Mouse (Mus musculus) embryonic facial prominence, embryonic 11.5 days (tissue): ENCODE measurements around the gene Mtor. TPM values are rescaled to one million over a fixed set of nuclear protein-coding genes. Genes with fewer than 3 reads are reported as not detected.

ENCODE experiments used
- ATAC-seq: fragments of 200-750 bp; cut with Nextera tagmentation; replicated peaks from 2 replicates; pipeline ENCODE4 v1.8.0; 2017; ENCODE audit warnings: low read depth; ENCODE audit not compliant: insufficient number of reproducible peaks, low FRiP score, low TSS enrichment
- DNase-seq: peaks from one replicate; pipeline ENCODE4 v3.0.0-alpha.2; 2015; ENCODE audit warnings: low spot score
- H3K27ac ChIP-seq: fragments of 300-500 bp; sonication (generic); replicated peaks from 2 replicates; pipeline ENCODE4 v1.5.1; 2014; ENCODE audit warnings: mild to moderate bottlenecking, low read depth, low read length, control low read depth
- H3K27me3 ChIP-seq: fragments of 300-500 bp; sonication (generic); 2 replicates; pipeline ENCODE4 v1.6.1; 2014; ENCODE audit warnings: mild to moderate bottlenecking, low read length, moderate library complexity, mixed read lengths; ENCODE audit not compliant: control insufficient read depth, insufficient read depth
- H3K36me3 ChIP-seq: fragments of 300-500 bp; sonication (generic); replicated peaks from 2 replicates; pipeline ENCODE4 v1.6.1; 2014; ENCODE audit warnings: low read depth, mild to moderate bottlenecking, low read length, moderate library complexity, mixed read lengths; ENCODE audit not compliant: control insufficient read depth, insufficient read depth
- H3K4me1 ChIP-seq: fragments of 300-500 bp; sonication (generic); 2 replicates; pipeline ENCODE4 v1.6.1; 2014; ENCODE audit warnings: low read length, mixed read lengths; ENCODE audit not compliant: control insufficient read depth, insufficient read depth
- H3K4me2 ChIP-seq: fragments of 300-500 bp; sonication (generic); 2 replicates; pipeline ENCODE4 v1.6.1; 2014; ENCODE audit warnings: low read depth, mild to moderate bottlenecking, control low read depth, low read length, moderate library complexity
- H3K4me3 ChIP-seq: fragments of 300-500 bp; sonication (generic); 2 replicates; pipeline ENCODE4 v1.5.1; 2014; ENCODE audit warnings: low read depth, low read length, control low read depth
- H3K9ac ChIP-seq: fragments of 300-500 bp; sonication (generic); replicated peaks from 2 replicates; pipeline ENCODE4 v1.6.1; 2014; ENCODE audit warnings: mild to moderate bottlenecking, control low read depth, low read length
- H3K9me3 ChIP-seq: fragments of 300-500 bp; sonication (generic); replicated peaks from 2 replicates; pipeline ENCODE4 v1.6.1; 2016; ENCODE audit warnings: mild to moderate bottlenecking, low read length, inconsistent platforms, mixed read lengths; ENCODE audit not compliant: control insufficient read depth
- WGBS: fragments of 180-500 bp; shearing (Covaris S2); extraction: QIAGEN DNeasy Blood & Tissue Kit; methylation state at CpG from one replicate; pipeline ENCODE4 v1.1.7; 2014; 5-methylcytosine and 5-hydroxymethylcytosine counted together
- polyA plus RNA-seq: library from polyadenylated mRNA; unstranded; fragments of >200 nt; fragmentation: Nextera tagmentation; extraction: Ambion mirVana; gene quantifications from 2 replicates; pipeline ENCODE4 v1.2.1, GENCODE M21; 2014

Mtor gene
- polyA plus RNA-seq, 1 experiment from 2014 or later: 22.5 TPM

- no peak overlapping the region for H3K27ac ChIP-seq
- H3K4me3 ChIP-seq: no peak overlapping the region
- DNase-seq (no peak), ATAC-seq (no peak)
- WGBS: 96% methylated on average over 12 of the region's 12 CpGs
- H3K4me1 ChIP-seq: no peaks in the 10 kb centered on the region
- no peak overlapping the region for H3K4me2 ChIP-seq
- H3K36me3 ChIP-seq: peaks cover 36% of the 10 kb centered on the region
- no peak overlapping the region for H3K9ac ChIP-seq
- no peaks in the 10 kb centered on the region for H3K27me3 ChIP-seq
- H3K9me3 ChIP-seq: no peaks in the 10 kb centered on the region
Measured at GRCm38 (mm10) chr4:148464869-148465268, 16.5 kb downstream of the Mtor start.

- ATAC-seq (no peak), DNase-seq (no peak)
- no peak overlapping the region for H3K9ac ChIP-seq
- H3K27ac ChIP-seq: no peak overlapping the region
- H3K36me3 ChIP-seq: peaks cover 33% of the 10 kb centered on the region
- no peaks in the 10 kb centered on the region for H3K4me1 ChIP-seq
- H3K9me3 ChIP-seq: no peaks in the 10 kb centered on the region
- H3K4me3 ChIP-seq: no peak overlapping the region
- no peaks in the 10 kb centered on the region for H3K27me3 ChIP-seq
- 94% methylated on average over 5 of the region's 5 CpGs for whole genome bisulfite sequencing
- H3K4me2 ChIP-seq: no peak overlapping the region
Measured at GRCm38 (mm10) chr4:148466511-148467079, 18.2 kb downstream of the Mtor start.

- Histone ChIP-seq H3K36me3 (peaks cover 35% of the 10 kb centered on the region), H3K27ac (no peak overlapping the region), H3K4me3 (no peak overlapping the region), H3K4me2 (no peak overlapping the region), H3K9me3 (no peaks in the 10 kb centered on the region), H3K4me1 (no peaks in the 10 kb centered on the region), H3K27me3 (no peaks in the 10 kb centered on the region), H3K9ac (no peak overlapping the region)
- no peak for ATAC-seq
- DNase-seq: no peak
- 90% methylated on average over 10 of the region's 10 CpGs for WGBS
Measured at GRCm38 (mm10) chr4:148468396-148468795, 20.0 kb downstream of the Mtor start.

- Histone ChIP-seq H3K4me3 (no peak overlapping the region), H3K27me3 (no peaks in the 10 kb centered on the region), H3K9ac (no peak overlapping the region), H3K27ac (no peak overlapping the region), H3K9me3 (no peaks in the 10 kb centered on the region), H3K36me3 (peaks cover 29% of the 10 kb centered on the region), H3K4me1 (no peaks in the 10 kb centered on the region), H3K4me2 (no peak overlapping the region)
- no peak for ATAC-seq
- no peak for DNase-seq
- WGBS: 84% methylated on average over 11 of the region's 11 CpGs
Measured at GRCm38 (mm10) chr4:148469487-148470252, 21.3 kb downstream of the Mtor start.

GRCm38 (mm10) chr4:148471363-148471806 is 23.0 kb downstream of the Mtor start:
- ATAC-seq (no peak), DNase-seq (peak; percentile 34)
- Histone ChIP-seq H3K4me3 (no peak overlapping the region), H3K27me3 (no peaks in the 10 kb centered on the region), H3K9ac (no peak overlapping the region), H3K27ac (no peak overlapping the region), H3K4me1 (no peaks in the 10 kb centered on the region), H3K36me3 (peaks cover 27% of the 10 kb centered on the region), H3K9me3 (no peaks in the 10 kb centered on the region), H3K4me2 (no peak overlapping the region)
- whole genome bisulfite sequencing: 64% methylated on average over 10 of the region's 10 CpGs

- Histone ChIP-seq H3K27ac (no peak overlapping the region), H3K4me3 (no peak overlapping the region), H3K9me3 (no peaks in the 10 kb centered on the region), H3K9ac (no peak overlapping the region), H3K4me2 (no peak overlapping the region), H3K27me3 (no peaks in the 10 kb centered on the region), H3K4me1 (no peaks in the 10 kb centered on the region), H3K36me3 (peaks cover 23% of the 10 kb centered on the region)
- no peak for DNase-seq
- WGBS: 94% methylated on average over 8 of the region's 8 CpGs
- no peak for ATAC-seq
Measured at GRCm38 (mm10) chr4:148472436-148473174, 24.2 kb downstream of the Mtor start.

GRCm38 (mm10) chr4:148473496-148473895 is 25.1 kb downstream of the Mtor start:
- Histone ChIP-seq H3K27me3 (no peaks in the 10 kb centered on the region), H3K9ac (no peak overlapping the region), H3K9me3 (no peaks in the 10 kb centered on the region), H3K36me3 (peaks cover 16% of the 10 kb centered on the region), H3K4me1 (no peaks in the 10 kb centered on the region), H3K27ac (no peak overlapping the region), H3K4me2 (no peak overlapping the region), H3K4me3 (no peak overlapping the region)
- 90% methylated on average over 5 of the region's 5 CpGs for WGBS
- no peak for ATAC-seq
- no peak for DNase-seq

GRCm38 (mm10) chr4:148480245-148480644 is 31.8 kb downstream of the Mtor start:
- DNase-seq: no peak
- Histone ChIP-seq H3K9me3 (no peaks in the 10 kb centered on the region), H3K4me2 (no peak overlapping the region), H3K4me1 (no peaks in the 10 kb centered on the region), H3K36me3 (peaks cover 8% of the 10 kb centered on the region), H3K4me3 (no peak overlapping the region), H3K27ac (no peak overlapping the region), H3K9ac (no peak overlapping the region), H3K27me3 (no peaks in the 10 kb centered on the region)
- 97% methylated on average over 2 of the region's 2 CpGs for WGBS
- ATAC-seq: no peak
